Mouse (Mus musculus) kidney, postnatal 0 days (tissue): ENCODE results near the gene Ppih. TPM values are rescaled to one million over a fixed set of nuclear protein-coding genes. Genes with fewer than 3 reads are reported as not detected.
A peak's percentile ranks its signal among the peaks of the same experiment; 100 is the strongest.

Source experiments
- ATAC-seq: fragments of 200-750 bp; cut with Nextera tagmentation; replicated peaks from 2 replicates; pipeline ENCODE4 v1.8.0; 2017; ENCODE audit warnings: low read depth, moderate number of reproducible peaks, moderate TSS enrichment, moderate library complexity; ENCODE audit not compliant: low FRiP score
- DNase-seq: peaks from one replicate; pipeline ENCODE4 v3.0.0-alpha.2; 2016; ENCODE audit warnings: low spot score
- H3K27ac ChIP-seq: fragments of 300-500 bp; sonication (generic); 2 replicates; pipeline ENCODE4 v1.5.1; 2014; ENCODE audit warnings: mild to moderate bottlenecking
- H3K27me3 ChIP-seq: fragments of 300-500 bp; sonication (generic); 2 replicates; pipeline ENCODE4 v1.6.1; 2014; ENCODE audit warnings: low read length, mixed read lengths; ENCODE audit not compliant: insufficient read depth
- H3K36me3 ChIP-seq: fragments of 300-500 bp; sonication (generic); 2 replicates; pipeline ENCODE4 v1.6.1; 2014; ENCODE audit warnings: low read length, mixed read lengths; ENCODE audit not compliant: insufficient read depth
- H3K4me1 ChIP-seq: fragments of 300-500 bp; sonication (generic); replicated peaks from 2 replicates; pipeline ENCODE4 v1.6.1; 2014; ENCODE audit warnings: antibody characterized with exemption, low read length, mixed read lengths; ENCODE audit not compliant: insufficient read depth
- H3K4me2 ChIP-seq: fragments of 300-500 bp; sonication (generic); 2 replicates; pipeline ENCODE4 v1.6.1; 2014; ENCODE audit warnings: mild to moderate bottlenecking, low read length, moderate library complexity, mixed read lengths
- H3K4me3 ChIP-seq: fragments of 300-500 bp; sonication (generic); replicated peaks from 2 replicates; pipeline ENCODE4 v1.5.1; 2014; ENCODE audit warnings: low read depth, low read length
- H3K9ac ChIP-seq: fragments of 300-500 bp; sonication (generic); 2 replicates; pipeline ENCODE4 v1.6.1; 2014; ENCODE audit warnings: low read depth, low read length
- H3K9me3 ChIP-seq: fragments of 300-500 bp; sonication (generic); replicated peaks from 2 replicates; pipeline ENCODE4 v1.6.1; 2016; ENCODE audit warnings: low read length, inconsistent platforms, mixed read lengths
- CTCF ChIP-seq: IDR thresholded peaks from 2 replicates; pipeline ENCODE4 v1.5.1; 2016; ENCODE audit warnings: antibody characterized with exemption, low read depth, mild to moderate bottlenecking, moderate library complexity
- WGBS: fragments of 180-500 bp; shearing (Covaris S2); extraction: QIAGEN DNeasy Blood & Tissue Kit; methylation state at CpG from one replicate; pipeline ENCODE4 v1.1.7; 2014; 5-methylcytosine and 5-hydroxymethylcytosine counted together
- polyA plus RNA-seq: library from polyadenylated mRNA; unstranded; fragments of >200 nt; fragmentation: Nextera tagmentation; extraction: Ambion mirVana; gene quantifications from 2 replicates; pipeline ENCODE4 v1.2.1, GENCODE M21; 2015

Ppih gene
- polyA plus RNA-seq, 1 experiment from 2014 or later = 74.6 TPM

GRCm38 (mm10) chr4:119275726-119276125 is 44.6 kb downstream of the Ppih start:
- no peak for ATAC-seq

GRCm38 (mm10) chr4:119275226-119275625 is 45.1 kb downstream of the Ppih start:
- no peaks in the 10 kb centered on the region for H3K9me3 ChIP-seq
- ATAC-seq (no peak), DNase-seq (peak; percentile 12)
- H3K4me3 ChIP-seq = no peak overlapping the region
- no peaks in the 10 kb centered on the region for H3K27me3 ChIP-seq
- H3K36me3 ChIP-seq = peaks cover 66% of the 10 kb centered on the region
- 78% methylated on average over 2 of the region's 2 CpGs for whole genome bisulfite sequencing
- no peak overlapping the region for H3K4me2 ChIP-seq
- no peaks in the 10 kb centered on the region for H3K4me1 ChIP-seq
- H3K27ac ChIP-seq = peak overlapping the region; percentile 62
- H3K9ac ChIP-seq = no peak overlapping the region
- no peak for TF ChIP-seq CTCF

More at GRCm38 (mm10) chr4:119275726-119276125, 44.6 kb downstream of the Ppih start:
- 72% methylated on average over 2 of the region's 2 CpGs for WGBS
- Histone ChIP-seq H3K4me3 (no peak overlapping the region), H3K27ac (peak overlapping the region; percentile 62), H3K4me2 (no peak overlapping the region), H3K36me3 (peaks cover 65% of the 10 kb centered on the region), H3K9ac (no peak overlapping the region), H3K9me3 (no peaks in the 10 kb centered on the region), H3K27me3 (no peaks in the 10 kb centered on the region), H3K4me1 (no peaks in the 10 kb centered on the region)
- DNase-seq = no peak
- TF ChIP-seq CTCF = no peak

GRCm38 (mm10) chr4:119274627-119275026 is 45.7 kb downstream of the Ppih start:
- Histone ChIP-seq H3K27ac (peak overlapping the region; percentile 36; the same call in 1 of the 2 replicates), H3K27me3 (no peaks in the 10 kb centered on the region), H3K9me3 (no peaks in the 10 kb centered on the region), H3K4me1 (no peaks in the 10 kb centered on the region), H3K4me2 (no peak overlapping the region), H3K36me3 (peaks cover 60% of the 10 kb centered on the region), H3K4me3 (no peak overlapping the region), H3K9ac (no peak overlapping the region)
- DNase-seq (no peak), ATAC-seq (no peak)
- no peak for TF ChIP-seq CTCF
- WGBS = 74% methylated on average over 1 of the region's 1 CpGs

GRCm38 (mm10) chr4:119266606-119267005 is 53.7 kb downstream of the Ppih start:
- no peak overlapping the region for H3K4me2 ChIP-seq
- H3K27me3 ChIP-seq = no peaks in the 10 kb centered on the region
- TF ChIP-seq CTCF = no peak
- H3K9me3 ChIP-seq = no peaks in the 10 kb centered on the region
- H3K4me3 ChIP-seq = no peak overlapping the region
- 61% methylated on average over 13 of the region's 13 CpGs for WGBS
- ATAC-seq (no peak), DNase-seq (no peak)
- H3K27ac ChIP-seq = no peak overlapping the region
- H3K4me1 ChIP-seq = no peaks in the 10 kb centered on the region
- H3K9ac ChIP-seq = no peak overlapping the region
- H3K36me3 ChIP-seq = peaks cover 12% of the 10 kb centered on the region

- no peak overlapping the region for H3K4me3 ChIP-seq
- no peak overlapping the region for H3K9ac ChIP-seq
- no peaks in the 10 kb centered on the region for H3K4me1 ChIP-seq
- 71% methylated on average over 3 of the region's 3 CpGs for WGBS
- no peak for DNase-seq
- TF ChIP-seq CTCF = no peak
- no peaks in the 10 kb centered on the region for H3K27me3 ChIP-seq
- no peak overlapping the region; the same call in 1 of the 2 replicates for H3K27ac ChIP-seq
- no peak overlapping the region for H3K4me2 ChIP-seq
- no peaks in the 10 kb centered on the region for H3K36me3 ChIP-seq
- no peak for ATAC-seq
- no peaks in the 10 kb centered on the region for H3K9me3 ChIP-seq
Observed at GRCm38 (mm10) chr4:119263459-119263858, 56.9 kb downstream of the Ppih start.

GRCm38 (mm10) chr4:119262483-119262882 is 57.9 kb downstream of the Ppih start:
- no peak for TF ChIP-seq CTCF
- Histone ChIP-seq H3K4me2 (no peak overlapping the region), H3K4me1 (0 out of 2 replicates have a peak, but pooled peaks cover 1% of the 10 kb centered on the region), H3K9me3 (no peaks in the 10 kb centered on the region), H3K4me3 (no peak overlapping the region), H3K9ac (no peak overlapping the region), H3K36me3 (no peaks in the 10 kb centered on the region), H3K27ac (no peak overlapping the region), H3K27me3 (no peaks in the 10 kb centered on the region)
- no peak for DNase-seq
- WGBS = 87% methylated on average over 5 of the region's 5 CpGs
- ATAC-seq = no peak
